Mouse (Mus musculus): Measurements from ENCODE around the gene Tbc1d5. TPM values are rescaled to one million over a fixed set of nuclear protein-coding genes. Genes with fewer than 3 reads are reported as not detected.

The Tbc1d5 gene
- total and polyA plus RNA-seq, 3 experiments = 6.6 to 13.9 (median 7.7) TPM

DNA sequence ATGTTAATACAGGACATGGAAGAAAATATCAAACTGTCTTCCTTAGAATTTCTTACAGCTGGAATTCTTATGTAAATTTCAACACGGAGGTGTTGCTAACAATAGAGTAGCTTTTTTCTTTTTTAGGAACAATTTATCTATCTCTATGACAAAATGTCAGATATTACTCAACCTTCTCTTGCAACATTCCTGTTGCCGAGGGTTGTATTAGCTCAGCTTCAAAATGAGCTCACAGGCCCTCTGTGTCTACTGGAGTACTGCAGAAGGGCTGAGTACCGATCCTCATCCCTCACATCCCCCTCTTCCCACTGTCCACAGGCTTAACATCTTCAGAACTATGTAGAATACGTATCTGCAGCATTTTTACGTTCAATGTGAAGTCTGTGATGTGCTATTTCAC is 302.7 kb downstream of the Tbc1d5 start:
- Histone ChIP-seq H3K27ac (ENCODE audit: insufficient read depth, low read depth) (no peak overlapping the region), H3K4me1 (ENCODE audit: control insufficient read depth in 1 of 2, insufficient read depth in 2 of 2) (peaks cover 0 to 18% of the 10 kb centered on the region in 2 experiments; a peak in 2 of 4 replicates), H3K9ac (ENCODE audit: insufficient read depth, low read depth) (no peak overlapping the region), H3K27me3 (replicated peaks) (no peaks in the 10 kb centered on the region), H3K79me2 (replicated peaks; ENCODE audit: control insufficient read depth, extremely low read depth, insufficient read depth, poor library complexity, severe bottlenecking) (no peaks in the 10 kb centered on the region), H3K9me3 (replicated peaks; ENCODE audit: low read length) (no peaks in the 10 kb centered on the region), H3K4me2 (ENCODE audit: insufficient read depth, low read depth, poor library complexity, severe bottlenecking) (no peak overlapping the region), H3K4me3 (replicated peaks in 1 of 3; ENCODE audit: low read depth in 2 of 3, low read length in 2 of 3, poor library complexity in 1 of 3) (no peak overlapping the region), H3K36me3 (replicated peaks in 1 of 2; ENCODE audit: control insufficient read depth in 1 of 2, insufficient read depth in 1 of 2, low read length in 1 of 2) (peaks cover 0 to 2% of the 10 kb centered on the region in 2 experiments)
- DNase-seq (ENCODE audit: extremely low read depth) = no peak
- TF ChIP-seq E2F4 (IDR thresholded peaks at IDR 0.05; ENCODE audit: insufficient replicate concordance, low read depth, low read length) (no peak), PAX5 (IDR thresholded peaks at IDR 0.05; ENCODE audit: low read length) (no peak), IRF4 (IDR thresholded peaks at IDR 0.05; ENCODE audit: low read depth, low read length) (no peak), SIN3A (IDR thresholded peaks at IDR 0.05; ENCODE audit: low read length) (no peak), MEF2A (IDR thresholded peaks at IDR 0.05; ENCODE audit: borderline replicate concordance, low read depth, low read length) (no peak), MAZ (IDR thresholded peaks at IDR 0.05; ENCODE audit: low read depth, low read length) (no peak), MYC (IDR thresholded peaks at IDR 0.05; ENCODE audit: low read depth, low read length) (no peak), UBTF (IDR thresholded peaks at IDR 0.05; ENCODE audit: low read depth, low read length) (no peak)
- in situ Hi-C loops (cut with MboI; ENCODE audit: low pct_ligation_motif_present, low pct_unique_long_range_greater_than_20kb, low sequenced_read_pairs) (no loop called here), dilution Hi-C loops (cut with MboI; ENCODE audit: extremely low pct_ligation_motif_present, extremely low pct_unique_long_range_greater_than_20kb, low sequenced_read_pairs) (no loop called here)

DNA sequence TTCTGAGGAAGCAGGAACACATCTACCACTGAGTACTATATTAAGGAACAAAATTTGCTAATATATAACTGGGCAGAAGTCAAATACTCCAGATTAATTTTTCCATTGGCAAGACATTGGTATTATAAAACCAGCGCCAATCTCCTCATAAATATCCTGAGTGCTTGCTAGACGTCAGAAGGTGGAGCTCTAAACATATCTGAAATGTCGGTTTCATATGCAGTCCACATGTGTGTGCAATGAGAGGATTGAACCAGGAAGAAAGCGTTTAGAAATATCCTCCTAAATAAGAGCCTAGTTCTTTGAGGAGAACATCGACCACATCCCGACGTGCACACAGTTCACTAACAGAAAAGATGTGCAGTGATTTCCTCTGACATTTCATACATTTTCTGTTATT is 305.1 kb downstream of the Tbc1d5 start:
- H3K4me2 ChIP-seq (ENCODE audit: insufficient read depth, low read depth, poor library complexity, severe bottlenecking) = no peak overlapping the region

DNA sequence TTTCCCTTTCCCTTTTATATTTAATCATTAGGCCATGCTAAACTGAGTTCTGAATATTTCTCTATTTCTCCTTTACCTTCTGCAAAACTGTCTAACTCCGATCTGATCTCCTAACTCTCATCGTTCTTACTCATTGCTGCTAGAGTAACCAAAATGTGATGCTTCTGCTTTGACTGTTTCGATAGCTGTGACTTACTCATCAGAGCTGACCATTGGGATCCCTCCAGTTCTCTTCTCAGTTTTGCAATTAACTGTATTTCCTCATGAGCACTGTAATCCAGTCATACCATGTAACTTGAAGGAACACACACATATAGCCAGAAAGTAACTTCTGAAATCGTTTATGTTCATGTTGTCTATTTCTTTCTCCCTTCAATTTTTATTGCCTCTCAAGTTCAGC is 306.6 kb downstream of the Tbc1d5 start:
- no peak overlapping the region for H3K4me3 ChIP-seq (replicated peaks in 1 of 3; ENCODE audit: low read depth in 2 of 3, low read length in 2 of 3, poor library complexity in 1 of 3)
- in situ Hi-C loops (cut with MboI; ENCODE audit: low pct_ligation_motif_present, low pct_unique_long_range_greater_than_20kb, low sequenced_read_pairs) = no loop called here
- no peaks in the 10 kb centered on the region for H3K9me3 ChIP-seq (replicated peaks; ENCODE audit: low read length)
- H3K4me2 ChIP-seq (ENCODE audit: insufficient read depth, low read depth, poor library complexity, severe bottlenecking) = no peak overlapping the region
- H3K79me2 ChIP-seq (replicated peaks; ENCODE audit: control insufficient read depth, extremely low read depth, insufficient read depth, poor library complexity, severe bottlenecking) = no peaks in the 10 kb centered on the region
- no peak overlapping the region for H3K27ac ChIP-seq (ENCODE audit: insufficient read depth, low read depth)
- no peak for TF ChIP-seq HCFC1 (IDR thresholded peaks at IDR 0.05; ENCODE audit: low read depth, low read length)
- TF ChIP-seq CHD1 (IDR thresholded peaks at IDR 0.05; ENCODE audit: low read depth, low read length) = no peak
- TF ChIP-seq CTCF (conservative IDR thresholded peaks at IDR 0.05 in 1 of 2, IDR thresholded peaks at IDR 0.05 in 1 of 2; ENCODE audit: low read depth in 2 of 2, low read length in 2 of 2) = no peak
- no peak for TF ChIP-seq SMC3 (IDR thresholded peaks at IDR 0.05; ENCODE audit: low read depth, low read length)
- no peak for TF ChIP-seq POLR2A (IDR thresholded peaks at IDR 0.05; ENCODE audit: low read depth, low read length)
- no peak for TF ChIP-seq TBP (conservative IDR thresholded peaks at IDR 0.05; ENCODE audit: low read depth, low read length)
- TF ChIP-seq UBTF (IDR thresholded peaks at IDR 0.05; ENCODE audit: low read depth, low read length) = no peak
- no peak for TF ChIP-seq JUN (IDR thresholded peaks at IDR 0.05; ENCODE audit: insufficient read depth, low read depth, low read length)
- no peak for TF ChIP-seq PAX5 (IDR thresholded peaks at IDR 0.05; ENCODE audit: low read length)
- no peak for TF ChIP-seq GABPA (IDR thresholded peaks at IDR 0.05; ENCODE audit: insufficient replicate concordance, low read depth, low read length)
- no peak for TF ChIP-seq USF1 (IDR thresholded peaks at IDR 0.05; ENCODE audit: low read depth, low read length)
- no peak for TF ChIP-seq MAX (IDR thresholded peaks at IDR 0.05; ENCODE audit: low read length)
- TF ChIP-seq TCF12 (IDR thresholded peaks at IDR 0.05; ENCODE audit: low read depth, low read length) = no peak
- no peak for TF ChIP-seq IRF4 (IDR thresholded peaks at IDR 0.05; ENCODE audit: low read depth, low read length)
- no peak for TF ChIP-seq ZC3H11A (IDR thresholded peaks at IDR 0.05; ENCODE audit: low read depth, low read length)
- TF ChIP-seq JUND (conservative IDR thresholded peaks at IDR 0.05; ENCODE audit: low read depth, low read length) = no peak
- no peak for TF ChIP-seq RCOR1 (conservative IDR thresholded peaks at IDR 0.05; ENCODE audit: low read depth, low read length)
- DNase-seq (ENCODE audit: extremely low read depth) = no peak
- H3K9ac ChIP-seq (ENCODE audit: insufficient read depth, low read depth) = no peak overlapping the region
- H3K27me3 ChIP-seq (replicated peaks) = no peaks in the 10 kb centered on the region
- H3K36me3 ChIP-seq (replicated peaks in 1 of 2; ENCODE audit: control insufficient read depth in 1 of 2, insufficient read depth in 1 of 2, low read length in 1 of 2) = peaks cover 0 to 3% of the 10 kb centered on the region in 2 experiments
- peaks cover 0 to under 1% of the 10 kb centered on the region in 2 experiments; a peak in 1 of 4 replicates for H3K4me1 ChIP-seq (ENCODE audit: control insufficient read depth in 1 of 2, insufficient read depth in 2 of 2)
- dilution Hi-C loops (cut with MboI; ENCODE audit: extremely low pct_ligation_motif_present, extremely low pct_unique_long_range_greater_than_20kb, low sequenced_read_pairs) = no loop called here

More for the DNA sequence above, 305.1 kb downstream of the Tbc1d5 start:
- dilution Hi-C loops (cut with MboI; ENCODE audit: extremely low pct_ligation_motif_present, extremely low pct_unique_long_range_greater_than_20kb, low sequenced_read_pairs) = no loop called here
- peaks cover 0 to 8% of the 10 kb centered on the region in 2 experiments; a peak in 2 of 4 replicates for H3K4me1 ChIP-seq (ENCODE audit: control insufficient read depth in 1 of 2, insufficient read depth in 2 of 2)
- no peak overlapping the region for H3K9ac ChIP-seq (ENCODE audit: insufficient read depth, low read depth)
- no peak overlapping the region for H3K27ac ChIP-seq (ENCODE audit: insufficient read depth, low read depth)
- TF ChIP-seq SMC3 (IDR thresholded peaks at IDR 0.05; ENCODE audit: low read depth, low read length) (0 out of 2 replicates have a peak, but pooled peaks have one; percentile 12), CTCF (conservative IDR thresholded peaks at IDR 0.05 in 1 of 2, IDR thresholded peaks at IDR 0.05 in 1 of 2; ENCODE audit: low read depth in 2 of 2, low read length in 2 of 2) (peak in 1 of 2 experiments; percentile 20; a peak in 2 of 4 replicates), USF2 (conservative IDR thresholded peaks at IDR 0.05; ENCODE audit: low read depth, low read length) (no peak), RAD21 (IDR thresholded peaks at IDR 0.05; ENCODE audit: low read depth, low read length) (peak; percentile 33), MAFK (IDR thresholded peaks at IDR 0.05; ENCODE audit: insufficient replicate concordance, low read length) (no peak)
- no peaks in the 10 kb centered on the region for H3K79me2 ChIP-seq (replicated peaks; ENCODE audit: control insufficient read depth, extremely low read depth, insufficient read depth, poor library complexity, severe bottlenecking)
- H3K9me3 ChIP-seq (replicated peaks; ENCODE audit: low read length) = no peaks in the 10 kb centered on the region
- in situ Hi-C loops (cut with MboI; ENCODE audit: low pct_ligation_motif_present, low pct_unique_long_range_greater_than_20kb, low sequenced_read_pairs) = no loop called here
- H3K36me3 ChIP-seq (replicated peaks in 1 of 2; ENCODE audit: control insufficient read depth in 1 of 2, insufficient read depth in 1 of 2, low read length in 1 of 2) = peaks cover 0 to 2% of the 10 kb centered on the region in 2 experiments
- H3K27me3 ChIP-seq (replicated peaks) = no peaks in the 10 kb centered on the region
- H3K4me3 ChIP-seq (replicated peaks in 1 of 3; ENCODE audit: low read depth in 2 of 3, low read length in 2 of 3, poor library complexity in 1 of 3) = no peak overlapping the region
- DNase-seq (ENCODE audit: extremely low read depth) = no peak
